Mouse (Mus musculus) cortical plate, adult 2 months (tissue): ENCODE data around the gene Agfg2. TPM values are rescaled to one million over a fixed set of nuclear protein-coding genes. Genes with fewer than 3 reads are reported as not detected.

Experiments used
- H3K27ac ChIP-seq: fragments of 200-500 bp; 2 replicates; pipeline ENCODE4 v1.5.1; 2012; ENCODE audit warnings: low read length, control low read depth, inconsistent platforms; ENCODE audit not compliant: insufficient read depth
- H3K4me1 ChIP-seq: fragments of 200-500 bp; 2 replicates; pipeline ENCODE4 v1.6.1; 2011; ENCODE audit warnings: low read length; ENCODE audit not compliant: control insufficient read depth, insufficient read depth
- H3K4me3 ChIP-seq: fragments of 200-500 bp; 2 replicates; pipeline ENCODE4 v1.5.1; 2011; ENCODE audit warnings: mild to moderate bottlenecking, low read length, control low read depth; ENCODE audit not compliant: insufficient read depth
- CTCF ChIP-seq: fragments of 200-500 bp; IDR thresholded peaks from 2 replicates; pipeline ENCODE4 v1.5.1; 2011; ENCODE audit warnings: mild to moderate bottlenecking, control low read depth, low read length; ENCODE audit not compliant: insufficient read depth; ENCODE audit errors: extremely low read depth
- POLR2A ChIP-seq: fragments of 200-500 bp; IDR thresholded peaks from 2 replicates; pipeline ENCODE4 v1.6.1; 2011; ENCODE audit warnings: mild to moderate bottlenecking, low read length, control low read depth; ENCODE audit not compliant: insufficient read depth; ENCODE audit errors: extremely low read depth
- polyA plus RNA-seq: library from polyadenylated mRNA; depleted of rRNA; stranded (reverse); fragments of >200 nt; gene quantifications from 2 replicates; pipeline ENCODE4 v1.2.3, GENCODE M21; 2012

The Agfg2 gene
- polyA plus RNA-seq, 1 experiment: 35.7 TPM

GRCm38 (mm10) chr5:137649669-137650571, 34.6 kb downstream of the Agfg2 start:
- Histone ChIP-seq H3K27ac (no peak overlapping the region), H3K4me3 (no peak overlapping the region), H3K4me1 (peaks cover 3% of the 10 kb centered on the region; the same call in 1 of the 2 replicates)
- TF ChIP-seq CTCF (no peak), POLR2A (no peak)

GRCm38 (mm10) chr5:137649251-137649650, 35.3 kb downstream of the Agfg2 start:
- Histone ChIP-seq H3K4me1 (peaks cover 3% of the 10 kb centered on the region; the same call in 1 of the 2 replicates), H3K27ac (no peak overlapping the region), H3K4me3 (no peak overlapping the region)
- TF ChIP-seq CTCF (no peak), POLR2A (no peak)

- TF ChIP-seq CTCF: no peak
- TF ChIP-seq POLR2A: no peak
- Histone ChIP-seq H3K27ac (no peak overlapping the region), H3K4me1 (peaks cover 3% of the 10 kb centered on the region; the same call in 1 of the 2 replicates), H3K4me3 (no peak overlapping the region)
Measured at GRCm38 (mm10) chr5:137647827-137648601, 36.5 kb downstream of the Agfg2 start.

- H3K27ac ChIP-seq: no peak within 1 kb of the TSS
- H3K4me3 ChIP-seq: peak within 1 kb of the TSS; percentile 12; the same call in 1 of the 2 replicates
- no peak for TF ChIP-seq CTCF
- no peak for TF ChIP-seq POLR2A
- peaks cover 3% of the 10 kb centered on the region; the same call in 1 of the 2 replicates for H3K4me1 ChIP-seq
Measured at GRCm38 (mm10) chr5:137645652-137646091, 38.9 kb downstream of the Agfg2 start, which contains the start of gene Irs3. Gene Irs3 (minus strand): TSS chr5:137645714.

GRCm38 (mm10) chr5:137645091-137645651, 39.4 kb downstream of the Agfg2 start:
- peaks cover 3% of the 10 kb centered on the region; the same call in 1 of the 2 replicates for H3K4me1 ChIP-seq
- TF ChIP-seq POLR2A (no peak), CTCF (no peak)
- H3K27ac ChIP-seq: no peak overlapping the region
- peak overlapping the region; percentile 12; the same call in 1 of the 2 replicates for H3K4me3 ChIP-seq

- peaks cover 3% of the 10 kb centered on the region; the same call in 1 of the 2 replicates for H3K4me1 ChIP-seq
- TF ChIP-seq POLR2A (no peak), CTCF (no peak)
- H3K27ac ChIP-seq: no peak overlapping the region
- H3K4me3 ChIP-seq: no peak overlapping the region
Measured at GRCm38 (mm10) chr5:137644484-137644883, 40.0 kb downstream of the Agfg2 start.

GRCm38 (mm10) chr5:137642886-137643285, 41.6 kb downstream of the Agfg2 start:
- Histone ChIP-seq H3K4me1 (no peaks in the 10 kb centered on the region), H3K4me3 (no peak overlapping the region), H3K27ac (no peak overlapping the region)
- TF ChIP-seq POLR2A (no peak), CTCF (no peak)

- no peak for TF ChIP-seq POLR2A
- peak; percentile 26; the same call in 1 of the 2 replicates for TF ChIP-seq CTCF
- Histone ChIP-seq H3K4me1 (no peaks in the 10 kb centered on the region), H3K4me3 (no peak within 1 kb of the TSS), H3K27ac (no peak within 1 kb of the TSS)
Measured at GRCm38 (mm10) chr5:137641054-137641453, 43.5 kb downstream of the Agfg2 start, which contains the start of gene Sap25. Gene Sap25 (plus strand): TSS chr5:137641334.

- H3K4me3 ChIP-seq: no peak overlapping the region
- TF ChIP-seq POLR2A (no peak), CTCF (no peak)
- H3K4me1 ChIP-seq: no peaks in the 10 kb centered on the region
- H3K27ac ChIP-seq: no peak overlapping the region
Measured at GRCm38 (mm10) chr5:137639472-137639871, 45.1 kb downstream of the Agfg2 start.
